Mouse (Mus musculus): ENCODE data around the gene Adamts16. TPM values are rescaled to one million over a fixed set of nuclear protein-coding genes. Genes with fewer than 3 reads are reported as not detected.

Adamts16 gene
- polyA plus RNA-seq, 1 experiment from 2014 or later = 1.4 TPM

- 86% methylated on average over 5 of the region's 5 CpGs for WGBS
- no peaks in the 10 kb centered on the region for H3K9me3 ChIP-seq (ENCODE audit: control insufficient read depth, low read length)
- H3K27me3 ChIP-seq (ENCODE audit: control insufficient read depth, insufficient read depth, low read length) = no peaks in the 10 kb centered on the region
- no peaks in the 10 kb centered on the region for H3K4me1 ChIP-seq (ENCODE audit: control insufficient read depth, insufficient read depth, low read length)
- H3K4me3 ChIP-seq (replicated peaks; ENCODE audit: low read depth, low read length) = no peak overlapping the region
- ATAC-seq (ENCODE audit: low FRiP score, low TSS enrichment) = no peak
- no peak overlapping the region for H3K9ac ChIP-seq (replicated peaks; ENCODE audit: low read length)
- no peaks in the 10 kb centered on the region for H3K36me3 ChIP-seq (ENCODE audit: control insufficient read depth, insufficient read depth, low read length)
- no peak for DNase-seq
- no peak overlapping the region for H3K4me2 ChIP-seq (ENCODE audit: low read length)
- no peak overlapping the region for H3K27ac ChIP-seq (replicated peaks; ENCODE audit: low read depth, low read length)
These were observed 22.6 kb downstream of the Adamts16 start for GRCm38 (mm10) chr13:70818982-70819381.

GRCm38 (mm10) chr13:70814423-70814822, 27.2 kb downstream of the Adamts16 start:
- no peak overlapping the region for H3K4me3 ChIP-seq (replicated peaks; ENCODE audit: low read depth, low read length)
- 56% methylated on average over 3 of the region's 3 CpGs for WGBS
- H3K9me3 ChIP-seq (ENCODE audit: control insufficient read depth, low read length) = no peaks in the 10 kb centered on the region
- H3K4me2 ChIP-seq (ENCODE audit: low read length) = no peak overlapping the region
- ATAC-seq (ENCODE audit: low FRiP score, low TSS enrichment) (no peak), DNase-seq (no peak)
- H3K27me3 ChIP-seq (ENCODE audit: control insufficient read depth, insufficient read depth, low read length) = no peaks in the 10 kb centered on the region
- H3K4me1 ChIP-seq (ENCODE audit: control insufficient read depth, insufficient read depth, low read length) = no peaks in the 10 kb centered on the region
- no peak overlapping the region for H3K27ac ChIP-seq (replicated peaks; ENCODE audit: low read depth, low read length)
- no peaks in the 10 kb centered on the region for H3K36me3 ChIP-seq (ENCODE audit: control insufficient read depth, insufficient read depth, low read length)
- H3K9ac ChIP-seq (replicated peaks; ENCODE audit: low read length) = no peak overlapping the region

GRCm38 (mm10) chr13:70805506-70805905, 36.1 kb downstream of the Adamts16 start:
- Histone ChIP-seq H3K9ac (replicated peaks; ENCODE audit: low read length) (no peak overlapping the region), H3K4me2 (ENCODE audit: low read length) (no peak overlapping the region), H3K4me1 (ENCODE audit: control insufficient read depth, insufficient read depth, low read length) (no peaks in the 10 kb centered on the region), H3K27me3 (ENCODE audit: control insufficient read depth, insufficient read depth, low read length) (no peaks in the 10 kb centered on the region), H3K9me3 (ENCODE audit: control insufficient read depth, low read length) (no peaks in the 10 kb centered on the region), H3K27ac (replicated peaks; ENCODE audit: low read depth, low read length) (no peak overlapping the region), H3K36me3 (ENCODE audit: control insufficient read depth, insufficient read depth, low read length) (no peaks in the 10 kb centered on the region), H3K4me3 (replicated peaks; ENCODE audit: low read depth, low read length) (no peak overlapping the region)
- ATAC-seq (ENCODE audit: low FRiP score, low TSS enrichment) (no peak), DNase-seq (no peak)
- WGBS = 97% methylated on average over 3 of the region's 3 CpGs

- H3K4me1 ChIP-seq (ENCODE audit: control insufficient read depth, insufficient read depth, low read length) = no peaks in the 10 kb centered on the region
- no peak overlapping the region for H3K4me3 ChIP-seq (replicated peaks; ENCODE audit: low read depth, low read length)
- no peak overlapping the region for H3K4me2 ChIP-seq (ENCODE audit: low read length)
- no peaks in the 10 kb centered on the region for H3K36me3 ChIP-seq (ENCODE audit: control insufficient read depth, insufficient read depth, low read length)
- no peak overlapping the region for H3K9ac ChIP-seq (replicated peaks; ENCODE audit: low read length)
- WGBS = 81% methylated on average over 1 of the region's 1 CpGs
- H3K9me3 ChIP-seq (ENCODE audit: control insufficient read depth, low read length) = no peaks in the 10 kb centered on the region
- H3K27me3 ChIP-seq (ENCODE audit: control insufficient read depth, insufficient read depth, low read length) = no peaks in the 10 kb centered on the region
- DNase-seq (no peak), ATAC-seq (ENCODE audit: low FRiP score, low TSS enrichment) (no peak)
- no peak overlapping the region for H3K27ac ChIP-seq (replicated peaks; ENCODE audit: low read depth, low read length)
These were observed 38.8 kb downstream of the Adamts16 start for GRCm38 (mm10) chr13:70802849-70803248.

GRCm38 (mm10) chr13:70799322-70799721, 42.3 kb downstream of the Adamts16 start:
- 74% methylated on average over 3 of the region's 3 CpGs for WGBS

GRCm38 (mm10) chr13:70798396-70798795, 43.2 kb downstream of the Adamts16 start:
- DNase-seq (no peak), ATAC-seq (ENCODE audit: low FRiP score, low TSS enrichment) (no peak)
- no peaks in the 10 kb centered on the region for H3K9me3 ChIP-seq (ENCODE audit: control insufficient read depth, low read length)
- H3K27ac ChIP-seq (replicated peaks; ENCODE audit: low read depth, low read length) = no peak overlapping the region
- H3K36me3 ChIP-seq (ENCODE audit: control insufficient read depth, insufficient read depth, low read length) = no peaks in the 10 kb centered on the region
- no peak overlapping the region for H3K9ac ChIP-seq (replicated peaks; ENCODE audit: low read length)
- 78% methylated on average over 5 of the region's 5 CpGs for WGBS
- H3K4me3 ChIP-seq (replicated peaks; ENCODE audit: low read depth, low read length) = no peak overlapping the region
- H3K4me2 ChIP-seq (ENCODE audit: low read length) = no peak overlapping the region
- no peaks in the 10 kb centered on the region for H3K27me3 ChIP-seq (ENCODE audit: control insufficient read depth, insufficient read depth, low read length)
- H3K4me1 ChIP-seq (ENCODE audit: control insufficient read depth, insufficient read depth, low read length) = no peaks in the 10 kb centered on the region

More at GRCm38 (mm10) chr13:70799322-70799721, 42.3 kb downstream of the Adamts16 start:
- ATAC-seq (ENCODE audit: low FRiP score, low TSS enrichment) (no peak), DNase-seq (no peak)
- Histone ChIP-seq H3K4me3 (replicated peaks; ENCODE audit: low read depth, low read length) (no peak overlapping the region), H3K4me1 (ENCODE audit: control insufficient read depth, insufficient read depth, low read length) (no peaks in the 10 kb centered on the region), H3K36me3 (ENCODE audit: control insufficient read depth, insufficient read depth, low read length) (no peaks in the 10 kb centered on the region), H3K9me3 (ENCODE audit: control insufficient read depth, low read length) (no peaks in the 10 kb centered on the region), H3K9ac (replicated peaks; ENCODE audit: low read length) (no peak overlapping the region), H3K27ac (replicated peaks; ENCODE audit: low read depth, low read length) (no peak overlapping the region), H3K27me3 (ENCODE audit: control insufficient read depth, insufficient read depth, low read length) (no peaks in the 10 kb centered on the region), H3K4me2 (ENCODE audit: low read length) (no peak overlapping the region)

- no peak for DNase-seq
- H3K4me2 ChIP-seq (ENCODE audit: low read length) = no peak overlapping the region
- no peaks in the 10 kb centered on the region for H3K27me3 ChIP-seq (ENCODE audit: control insufficient read depth, insufficient read depth, low read length)
- H3K4me1 ChIP-seq (ENCODE audit: control insufficient read depth, insufficient read depth, low read length) = no peaks in the 10 kb centered on the region
- no peak overlapping the region for H3K9ac ChIP-seq (replicated peaks; ENCODE audit: low read length)
- no peaks in the 10 kb centered on the region for H3K36me3 ChIP-seq (ENCODE audit: control insufficient read depth, insufficient read depth, low read length)
- no peaks in the 10 kb centered on the region for H3K9me3 ChIP-seq (ENCODE audit: control insufficient read depth, low read length)
- no peak for ATAC-seq (ENCODE audit: low FRiP score, low TSS enrichment)
- WGBS = 50% methylated on average over 8 of the region's 8 CpGs
- no peak overlapping the region for H3K4me3 ChIP-seq (replicated peaks; ENCODE audit: low read depth, low read length)
- H3K27ac ChIP-seq (replicated peaks; ENCODE audit: low read depth, low read length) = no peak overlapping the region
These were observed 47.5 kb downstream of the Adamts16 start for GRCm38 (mm10) chr13:70794074-70794572.

- Histone ChIP-seq H3K4me3 (replicated peaks; ENCODE audit: low read depth, low read length) (no peak overlapping the region), H3K36me3 (ENCODE audit: control insufficient read depth, insufficient read depth, low read length) (no peaks in the 10 kb centered on the region), H3K27me3 (ENCODE audit: control insufficient read depth, insufficient read depth, low read length) (no peaks in the 10 kb centered on the region), H3K9ac (replicated peaks; ENCODE audit: low read length) (no peak overlapping the region), H3K9me3 (ENCODE audit: control insufficient read depth, low read length) (no peaks in the 10 kb centered on the region), H3K4me1 (ENCODE audit: control insufficient read depth, insufficient read depth, low read length) (no peaks in the 10 kb centered on the region), H3K4me2 (ENCODE audit: low read length) (no peak overlapping the region), H3K27ac (replicated peaks; ENCODE audit: low read depth, low read length) (no peak overlapping the region)
- WGBS = 71% methylated on average over 4 of the region's 4 CpGs
- ATAC-seq (ENCODE audit: low FRiP score, low TSS enrichment) (no peak), DNase-seq (no peak)
These were observed 48.0 kb downstream of the Adamts16 start for GRCm38 (mm10) chr13:70793660-70794059.

- 88% methylated on average over 7 of the region's 7 CpGs for WGBS
- Histone ChIP-seq H3K4me3 (replicated peaks; ENCODE audit: low read depth, low read length) (no peak overlapping the region), H3K27me3 (ENCODE audit: control insufficient read depth, insufficient read depth, low read length) (no peaks in the 10 kb centered on the region), H3K27ac (replicated peaks; ENCODE audit: low read depth, low read length) (no peak overlapping the region), H3K9me3 (ENCODE audit: control insufficient read depth, low read length) (no peaks in the 10 kb centered on the region), H3K36me3 (ENCODE audit: control insufficient read depth, insufficient read depth, low read length) (no peaks in the 10 kb centered on the region), H3K4me1 (ENCODE audit: control insufficient read depth, insufficient read depth, low read length) (no peaks in the 10 kb centered on the region), H3K9ac (replicated peaks; ENCODE audit: low read length) (no peak overlapping the region), H3K4me2 (ENCODE audit: low read length) (no peak overlapping the region)
- DNase-seq (no peak), ATAC-seq (ENCODE audit: low FRiP score, low TSS enrichment) (no peak)
These were observed 48.7 kb downstream of the Adamts16 start for GRCm38 (mm10) chr13:70792950-70793349.
